Mouse (Mus musculus) embryonic fibroblast, embryonic 13.5 days (primary cell): ENCODE measurements around the gene Slc39a11.

Experiments
- CTCF ChIP-seq: IDR thresholded peaks from 2 replicates; pipeline ENCODE4 v1.5.1; 2011; ENCODE audit warnings: mild to moderate bottlenecking, control low read depth, low read length, moderate library complexity, borderline replicate concordance; ENCODE audit not compliant: insufficient read depth
- POLR2A ChIP-seq: IDR thresholded peaks from 2 replicates; pipeline ENCODE4 v1.6.1; 2011; ENCODE audit warnings: low read depth, mild to moderate bottlenecking, control low read depth, low read length, moderate library complexity

DNA sequence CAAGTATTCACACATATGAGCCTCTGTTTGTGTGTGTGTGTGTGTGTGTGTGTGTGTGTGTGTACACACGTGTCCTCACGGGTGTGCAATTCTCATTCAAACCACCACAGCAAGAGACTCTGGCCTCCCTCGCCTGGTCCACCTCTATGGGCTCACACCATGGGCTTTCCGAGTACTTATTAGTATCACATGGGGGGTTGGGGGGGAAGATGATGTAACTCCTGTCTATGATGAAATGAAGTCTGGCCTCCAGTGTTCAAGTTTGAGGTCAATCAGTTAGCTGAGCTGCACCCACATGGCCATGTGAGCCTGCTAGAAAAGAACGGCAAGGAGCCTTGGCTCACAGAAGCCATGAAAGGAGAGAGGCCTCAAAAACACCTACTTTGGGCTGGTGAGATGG lies 16.5 kb downstream of the Slc39a11 start:
- no peak for TF ChIP-seq POLR2A
- TF ChIP-seq CTCF, result no peak
